Mouse (Mus musculus) myocyte (in vitro differentiated cells): ENCODE data around the gene Rnf225. TPM values are rescaled to one million over a fixed set of nuclear protein-coding genes. Genes with fewer than 3 reads are reported as not detected.

Source experiments
- H3K27me3 ChIP-seq: one replicate; pipeline ENCODE4 v1.6.1; 2011; ENCODE audit not compliant: control insufficient read depth, insufficient read depth, insufficient read length
- H3K36me3 ChIP-seq: one replicate; pipeline ENCODE4 v1.6.1; 2011; ENCODE audit not compliant: control insufficient read depth, insufficient read depth
- H3K4me2 ChIP-seq: one replicate; pipeline ENCODE4 v1.6.1; 2011; ENCODE audit warnings: low read depth, control low read depth
- H3K4me3 ChIP-seq: one replicate; pipeline ENCODE4 v1.5.1; 2011; ENCODE audit warnings: mild to moderate bottlenecking, control low read depth, moderate library complexity
- H3K79me2 ChIP-seq: one replicate; pipeline ENCODE4 v1.6.1; 2011; ENCODE audit not compliant: control insufficient read depth, insufficient read depth
- H3ac ChIP-seq: one replicate; pipeline ENCODE4 v1.6.1; 2011; ENCODE audit not compliant: control insufficient read depth, insufficient read length
- CEBPB ChIP-seq: IDR thresholded peaks from 2 replicates; pipeline ENCODE4 v1.6.1; 2011; ENCODE audit warnings: mild to moderate bottlenecking, moderate library complexity; ENCODE audit not compliant: poor library complexity, insufficient read depth, severe bottlenecking
- E2F4 ChIP-seq: IDR thresholded peaks from one replicate; pipeline ENCODE4 v1.6.1; 2011; ENCODE audit warnings: mild to moderate bottlenecking, control low read depth, moderate library complexity; ENCODE audit not compliant: insufficient read depth
- MAX ChIP-seq: IDR thresholded peaks from one replicate; pipeline ENCODE4 v1.6.1; 2011; ENCODE audit warnings: low read depth, mild to moderate bottlenecking, control low read depth
- MYOD1 ChIP-seq, 3 experiments: IDR thresholded peaks; one replicate each; pipeline ENCODE4 v1.6.1; 2011; ENCODE audit warnings: control low read depth in 2 of 3, low read depth in 2 of 3, mild to moderate bottlenecking in 2 of 3, moderate library complexity in 1 of 3; ENCODE audit not compliant: insufficient read length in 2 of 3, control insufficient read depth in 1 of 3
- MYOG ChIP-seq, 3 experiments: IDR thresholded peaks; one replicate each; pipeline ENCODE4 v1.6.1; 2011; ENCODE audit warnings: control low read depth in 2 of 3, low read depth in 2 of 3, mild to moderate bottlenecking in 2 of 3; ENCODE audit not compliant: insufficient read length in 2 of 3, control insufficient read depth in 1 of 3, insufficient read depth in 1 of 3
- POLR2A ChIP-seq: IDR thresholded peaks from one replicate; pipeline ENCODE4 v1.6.1; 2011; ENCODE audit warnings: low read depth, mild to moderate bottlenecking, control low read depth, moderate library complexity; ENCODE audit not compliant: insufficient read length
- POLR2AphosphoS2 ChIP-seq: IDR thresholded peaks from one replicate; pipeline ENCODE4 v1.6.1; 2011; ENCODE audit warnings: low read depth, control low read depth; ENCODE audit not compliant: insufficient read length
- REST ChIP-seq: IDR thresholded peaks from one replicate; pipeline ENCODE4 v1.6.1; 2011; ENCODE audit warnings: mild to moderate bottlenecking, control low read depth, moderate library complexity; ENCODE audit not compliant: insufficient read depth, insufficient read length
- SRF ChIP-seq: IDR thresholded peaks from one replicate; pipeline ENCODE4 v1.6.1; 2011; ENCODE audit warnings: low read depth; ENCODE audit not compliant: control insufficient read depth, insufficient read length
- TCF12 ChIP-seq: IDR thresholded peaks from one replicate; pipeline ENCODE4 v1.6.1; 2011; ENCODE audit warnings: mild to moderate bottlenecking, control low read depth; ENCODE audit not compliant: poor library complexity, insufficient read depth, severe bottlenecking
- TCF3 ChIP-seq: IDR thresholded peaks from one replicate; pipeline ENCODE4 v1.6.1; 2011; ENCODE audit warnings: low read depth, control low read depth; ENCODE audit not compliant: insufficient read length
- USF1 ChIP-seq: IDR thresholded peaks from one replicate; pipeline ENCODE4 v1.6.1; 2011; ENCODE audit warnings: low read depth, mild to moderate bottlenecking, control low read depth, moderate library complexity
- polyA plus RNA-seq: library from polyadenylated mRNA; unstranded; fragments of >200 nt; fragmentation: generic; extraction: Trizol; gene quantifications from one replicate; pipeline ENCODE4 v1.2.1, GENCODE M21; 2012; ENCODE audit warnings: missing spikeins

The Rnf225 gene
- polyA plus RNA-seq, 1 experiment, result 0.91 TPM

GRCm38 (mm10) chr7:12970906-12971305 is 43.7 kb downstream of the Rnf225 start:
- Histone ChIP-seq H3K27me3 (no peaks in the 10 kb centered on the region), H3K36me3 (no peaks in the 10 kb centered on the region), H3K4me2 (no peak overlapping the region), H3ac (no peak overlapping the region), H3K4me3 (no peak overlapping the region), H3K79me2 (peaks cover 5% of the 10 kb centered on the region)
- no peak for TF ChIP-seq TCF12
- TF ChIP-seq MAX, result no peak
- no peak for TF ChIP-seq POLR2A
- no peak for TF ChIP-seq USF1
- TF ChIP-seq CEBPB, result no peak
- TF ChIP-seq SRF, result no peak
- no peak for TF ChIP-seq MYOD1 (IDR thresholded peaks at IDR 0.05; ENCODE audit: control insufficient read depth in 1 of 3, insufficient read length in 2 of 3, low read depth in 2 of 3)
- TF ChIP-seq POLR2AphosphoS2, result no peak
- TF ChIP-seq E2F4, result no peak
- TF ChIP-seq REST, result no peak
- TF ChIP-seq MYOG (IDR thresholded peaks at IDR 0.05; ENCODE audit: control insufficient read depth in 1 of 3, insufficient read depth in 1 of 3, insufficient read length in 2 of 3, low read depth in 2 of 3), result no peak
- TF ChIP-seq TCF3, result no peak

- no peaks in the 10 kb centered on the region for H3K79me2 ChIP-seq
- H3K36me3 ChIP-seq, result no peaks in the 10 kb centered on the region
- peak within 1 kb of the TSS; percentile 99 for H3K4me2 ChIP-seq
- H3K27me3 ChIP-seq, result no peaks in the 10 kb centered on the region
- H3K4me3 ChIP-seq, result peak within 1 kb of the TSS; percentile 66
- peak within 1 kb of the TSS; percentile 19 for H3ac ChIP-seq
- TF ChIP-seq USF1 (no peak), MAX (no peak), MYOG (IDR thresholded peaks at IDR 0.05; ENCODE audit: control insufficient read depth in 1 of 3, insufficient read depth in 1 of 3, insufficient read length in 2 of 3, low read depth in 2 of 3) (peak in 1 of 3 experiments; percentile 27), POLR2A (peak; percentile 80), REST (no peak), SRF (peak; percentile 15), MYOD1 (IDR thresholded peaks at IDR 0.05; ENCODE audit: control insufficient read depth in 1 of 3, insufficient read length in 2 of 3, low read depth in 2 of 3) (no peak), POLR2AphosphoS2 (peak; percentile 86), E2F4 (no peak)
Observed at GRCm38 (mm10) chr7:12977682-12978389, 50.6 kb downstream of the Rnf225 start, which contains the start of gene Zfp446. Zfp446 (plus strand) TSS chr7:12977848.

DNA sequence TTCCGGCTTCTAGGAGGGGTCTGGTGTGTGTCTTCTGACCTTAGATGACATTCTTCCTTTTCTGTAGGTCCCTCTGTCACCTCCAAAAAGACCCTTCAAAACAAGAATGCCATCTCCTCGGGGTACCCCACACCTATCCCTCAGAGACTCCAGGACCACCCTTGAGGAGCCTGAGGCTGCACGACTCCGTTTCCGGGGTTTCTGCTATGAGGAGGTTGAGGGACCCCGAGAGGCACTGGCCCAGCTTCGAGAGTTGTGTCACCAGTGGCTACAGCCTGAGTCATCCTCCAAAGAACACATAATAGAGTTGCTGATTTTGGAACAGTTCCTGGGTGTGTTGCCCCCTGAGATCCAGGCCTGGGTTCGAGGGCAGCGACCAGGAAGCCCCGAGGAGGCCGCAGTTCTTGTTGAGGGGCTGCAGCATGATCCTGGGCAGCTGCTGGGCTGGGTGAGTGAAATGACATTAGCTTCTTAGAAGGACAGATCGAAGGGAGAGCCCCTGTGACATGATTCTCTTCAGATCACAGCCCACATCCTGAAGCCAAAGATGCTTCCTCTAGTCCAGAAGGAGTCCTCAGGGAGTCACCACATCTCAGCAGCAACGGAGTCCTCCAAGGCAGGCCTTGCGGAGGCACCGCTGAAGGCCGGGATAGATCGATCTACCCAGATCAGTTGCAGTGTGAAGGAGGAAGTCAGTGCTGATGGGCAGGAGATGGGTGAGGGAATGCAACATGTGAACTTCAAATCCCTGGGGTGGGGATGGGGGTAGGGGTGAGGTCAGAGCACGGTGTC is 51.9 kb downstream of the Rnf225 start:
- no peak for TF ChIP-seq SRF
- no peak for TF ChIP-seq POLR2AphosphoS2
- no peak for TF ChIP-seq MAX
- TF ChIP-seq USF1, result no peak
- TF ChIP-seq POLR2A, result no peak
- no peak for TF ChIP-seq MYOG (IDR thresholded peaks at IDR 0.05; ENCODE audit: control insufficient read depth in 1 of 3, insufficient read depth in 1 of 3, insufficient read length in 2 of 3, low read depth in 2 of 3)
- TF ChIP-seq TCF3, result no peak
- peak overlapping the region; percentile 99 for H3K4me2 ChIP-seq
- no peaks in the 10 kb centered on the region for H3K36me3 ChIP-seq
- no peaks in the 10 kb centered on the region for H3K27me3 ChIP-seq
- H3K4me3 ChIP-seq, result peak overlapping the region; percentile 66
- H3ac ChIP-seq, result no peak overlapping the region
- H3K79me2 ChIP-seq, result no peaks in the 10 kb centered on the region

GRCm38 (mm10) chr7:12979776-12980175 is 52.6 kb downstream of the Rnf225 start:
- H3K4me3 ChIP-seq, result no peak overlapping the region
- no peaks in the 10 kb centered on the region for H3K27me3 ChIP-seq
- H3ac ChIP-seq, result no peak overlapping the region
- H3K79me2 ChIP-seq, result no peaks in the 10 kb centered on the region
- no peaks in the 10 kb centered on the region for H3K36me3 ChIP-seq
- H3K4me2 ChIP-seq, result no peak overlapping the region
- TF ChIP-seq MYOD1 (IDR thresholded peaks at IDR 0.05; ENCODE audit: control insufficient read depth in 1 of 3, insufficient read length in 2 of 3, low read depth in 2 of 3) (no peak), TCF12 (no peak), USF1 (no peak), SRF (no peak), POLR2A (no peak), CEBPB (no peak), TCF3 (no peak), REST (no peak), MAX (no peak), E2F4 (no peak), MYOG (IDR thresholded peaks at IDR 0.05; ENCODE audit: control insufficient read depth in 1 of 3, insufficient read depth in 1 of 3, insufficient read length in 2 of 3, low read depth in 2 of 3) (no peak), POLR2AphosphoS2 (no peak)

DNA sequence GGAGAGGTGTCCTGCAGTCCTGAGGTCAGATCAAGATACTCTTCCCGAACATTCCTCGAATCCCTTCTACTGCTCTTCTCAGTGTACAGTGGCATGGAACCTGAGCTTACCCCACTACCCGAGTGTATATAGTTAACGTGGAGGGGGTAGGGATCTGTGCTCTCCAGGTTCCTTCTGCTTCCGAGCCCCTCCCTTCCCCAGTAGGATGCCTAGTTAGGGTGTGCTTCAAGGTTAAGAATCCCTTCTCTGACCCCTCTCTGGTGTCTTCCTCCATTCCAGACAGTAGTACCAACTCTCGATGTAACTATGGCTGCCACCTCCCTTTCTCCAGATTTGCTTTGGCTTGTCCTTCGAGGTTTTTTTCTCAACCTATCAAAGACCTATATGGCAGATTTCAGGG is 53.1 kb downstream of the Rnf225 start:
- TF ChIP-seq REST, result no peak
- no peak for TF ChIP-seq MAX
- H3K4me2 ChIP-seq, result no peak overlapping the region
- H3ac ChIP-seq, result no peak overlapping the region
- no peak overlapping the region for H3K4me3 ChIP-seq
- H3K27me3 ChIP-seq, result no peaks in the 10 kb centered on the region
- H3K79me2 ChIP-seq, result no peaks in the 10 kb centered on the region
- H3K36me3 ChIP-seq, result no peaks in the 10 kb centered on the region

Other genes starting within 250 kb of the Rnf225 start
- gene Vmn2r55, start 242.4 kb upstream of the Rnf225 start, polyA plus RNA-seq, result not detected
- gene Vmn2r56, start 192.4 kb upstream of the Rnf225 start, polyA plus RNA-seq, result not detected
- gene Zscan18, start 123.8 kb upstream of the Rnf225 start, polyA plus RNA-seq, result 0.22 TPM
- gene Zfp329, start 108.6 kb upstream of the Rnf225 start, polyA plus RNA-seq, result 1.0 TPM
- 11.4 TPM for gene Zfp110, start 92.7 kb upstream of the Rnf225 start, polyA plus RNA-seq
- 1.2 TPM for gene Zfp128, start 46.2 kb upstream of the Rnf225 start, polyA plus RNA-seq
- gene Zscan22, start 29.6 kb upstream of the Rnf225 start, polyA plus RNA-seq, result 3.1 TPM
- 2,432 TPM for gene Rps5, start 5.1 kb upstream of the Rnf225 start, polyA plus RNA-seq
- gene Zfp324, start 38.4 kb downstream of the Rnf225 start, polyA plus RNA-seq, result 1.9 TPM
- 1.7 TPM for gene Zfp446, start 50.4 kb downstream of the Rnf225 start, polyA plus RNA-seq
- not detected for gene Slc27a5, start 70.8 kb downstream of the Rnf225 start, polyA plus RNA-seq
- 252 TPM for gene Trim28, start 71.7 kb downstream of the Rnf225 start, polyA plus RNA-seq
- gene Zbtb45, start 82.6 kb downstream of the Rnf225 start, polyA plus RNA-seq, result 8.2 TPM
- gene Chmp2a, start 107.4 kb downstream of the Rnf225 start, polyA plus RNA-seq, result 189 TPM
- gene Ube2m, start 110.9 kb downstream of the Rnf225 start, polyA plus RNA-seq, result 227 TPM
- 0.37 TPM for gene Mzf1, start 127.3 kb downstream of the Rnf225 start, polyA plus RNA-seq
- not detected for gene Vmn1r85, start 167.8 kb downstream of the Rnf225 start, polyA plus RNA-seq
- not detected for gene Vmn1r86, start 192.5 kb downstream of the Rnf225 start, polyA plus RNA-seq
- not detected for gene Vmn1r87, start 212.7 kb downstream of the Rnf225 start, polyA plus RNA-seq
- gene Vmn1r88, start 232.2 kb downstream of the Rnf225 start, polyA plus RNA-seq, result not detected